37 mouse cellular contexts compared by ENCODE assay signal in the genomic region with DNA sequence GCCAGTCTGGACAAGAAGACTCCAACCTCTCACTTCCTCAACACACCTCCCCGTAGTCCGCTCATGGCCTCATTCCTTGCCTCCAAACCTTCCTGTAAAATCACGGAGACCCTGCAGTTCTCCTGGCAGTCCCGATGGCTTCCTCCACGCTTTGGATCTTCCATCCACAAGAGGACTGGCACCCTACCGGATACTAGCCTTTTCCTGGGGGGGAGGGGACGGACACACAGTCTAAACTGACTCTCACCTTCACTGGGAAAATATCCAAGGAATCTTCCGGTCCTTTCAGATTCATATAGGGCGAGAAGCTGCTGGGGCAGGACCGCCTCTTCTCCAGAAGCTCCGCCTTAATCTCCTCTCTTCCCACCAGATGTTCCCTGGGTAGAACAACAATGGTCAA. TPM values are rescaled to one million over a fixed set of nuclear protein-coding genes. Genes with fewer than 3 reads are reported as not detected.
DNase-seq lines count a peak whose midpoint lies in the region; ATAC-seq and TF ChIP-seq lines count a peak whose summit lies in the region.
"Had no signal": no experiment of that assay in that cellular context is flagged by ENCODE, and none has a peak within 500 bp of the region (broad histone marks: within the 10 kb centered on the region; RNA-seq: fewer than 3 reads in every experiment).

No protein-coding gene starts in this region.

- no peaks in the 10 kb centered on the region for H3K27me3 ChIP-seq in heart, embryonic 11.5 days (ENCODE audit: control insufficient read depth, insufficient read depth, low read length)
- no peaks in the 10 kb centered on the region for H3K27me3 ChIP-seq in heart, postnatal 0 days (ENCODE audit: control insufficient read depth, insufficient read depth, low read length)
- no peaks in the 10 kb centered on the region for H3K27me3 ChIP-seq in E14TG2a.4 (ENCODE audit: insufficient read depth, low read length)
- H3K27me3 ChIP-seq: forebrain, embryonic 13.5 days; liver, embryonic 12.5 days; neural tube, embryonic 12.5 days; Patski had no signal

- in situ Hi-C loops in ES-E14 (cut with MboI; ENCODE audit: low sequenced_read_pairs in 2 of 2, unreplicated experiment in 2 of 2), result no loop called here

- WGBS in heart, embryonic 11.5 days (ENCODE audit: insufficient replicate concordance), result 56% methylated on average over 11 of the region's 11 CpGs
- 60% methylated on average over 11 of the region's 11 CpGs for WGBS in heart, postnatal 0 days

- H3K4me2 ChIP-seq in heart, embryonic 11.5 days, result peak overlapping the region; percentile 24
- 0 out of 2 replicates have a peak overlapping the region, but pooled peaks have one; percentile 5 for H3K4me2 ChIP-seq in heart, postnatal 0 days (ENCODE audit: low read depth, low read length)
- H3K4me2 ChIP-seq: forebrain, embryonic 13.5 days; hindbrain, embryonic 14.5 days; liver, embryonic 12.5 days; midbrain, embryonic 11.5 days; neural tube, embryonic 12.5 days had no signal

- no peak overlapping the region for H3K27ac ChIP-seq in heart, embryonic 11.5 days (ENCODE audit: low read depth, low read length)
- H3K27ac ChIP-seq in heart, postnatal 0 days (ENCODE audit: low read depth), result no peak overlapping the region
- peak overlapping the region; percentile 91 for H3K27ac ChIP-seq in ES-E14 (ENCODE audit: insufficient read depth, low read depth, low read length, poor library complexity, severe bottlenecking)
- H3K27ac ChIP-seq: forebrain, embryonic 13.5 days; hindbrain, embryonic 14.5 days; liver, embryonic 12.5 days; neural tube, embryonic 12.5 days had no signal

- intact Hi-C loops in heart, postnatal 14 days (cut with DNase I), result no loop called here

- peaks cover 18% of the 10 kb centered on the region for H3K4me1 ChIP-seq in heart, embryonic 11.5 days (ENCODE audit: control insufficient read depth, insufficient read depth, low read length)
- H3K4me1 ChIP-seq in heart, postnatal 0 days (ENCODE audit: control insufficient read depth, insufficient read depth), result 0 out of 2 replicates have a peak, but pooled peaks cover 3% of the 10 kb centered on the region
- H3K4me1 ChIP-seq in E14TG2a.4 (replicated peaks; ENCODE audit: low read depth, low read length), result peaks cover 82% of the 10 kb centered on the region
- peaks cover 5 to 11% of the 10 kb centered on the region in 2 experiments for H3K4me1 ChIP-seq in ES-E14 (ENCODE audit: control insufficient read depth in 2 of 2, insufficient read depth in 2 of 2, low read length in 2 of 2, poor library complexity in 1 of 2)
- H3K4me1 ChIP-seq: forebrain, embryonic 13.5 days; liver, embryonic 12.5 days; neural tube, embryonic 12.5 days had no signal

- H3K4me3 ChIP-seq in heart, embryonic 11.5 days (ENCODE audit: low read depth, low read length), result no peak overlapping the region
- H3K4me3 ChIP-seq in heart, postnatal 0 days (ENCODE audit: low read depth, low read length), result no peak overlapping the region
- peak overlapping the region; percentile 86 for H3K4me3 ChIP-seq in E14TG2a.4 (replicated peaks; ENCODE audit: low read length)
- peak overlapping the region; percentile 77 to 82 for H3K4me3 ChIP-seq in ES-E14 (ENCODE audit: insufficient read depth in 1 of 2, low read depth in 1 of 2, low read length in 2 of 2, poor library complexity in 1 of 2, severe bottlenecking in 1 of 2)
- H3K4me3 ChIP-seq: forebrain, embryonic 13.5 days; liver, embryonic 12.5 days; myocyte; neural tube, embryonic 12.5 days had no signal

- no peaks in the 10 kb centered on the region for H3K36me3 ChIP-seq in heart, embryonic 11.5 days (ENCODE audit: control insufficient read depth, insufficient read depth, low read length)
- H3K36me3 ChIP-seq in heart, postnatal 0 days (replicated peaks; ENCODE audit: control insufficient read depth, insufficient read depth, low read length), result no peaks in the 10 kb centered on the region
- no peaks in the 10 kb centered on the region for H3K36me3 ChIP-seq in E14TG2a.4 (ENCODE audit: insufficient read depth, low read length)
- no peaks in the 10 kb centered on the region for H3K36me3 ChIP-seq in ES-E14 (ENCODE audit: control insufficient read depth, insufficient read depth, low read length, poor library complexity, severe bottlenecking)
- H3K36me3 ChIP-seq: liver, embryonic 12.5 days; neural tube, embryonic 12.5 days had no signal

- H3K9me3 ChIP-seq in heart, embryonic 11.5 days (replicated peaks; ENCODE audit: control insufficient read depth, low read length), result no peaks in the 10 kb centered on the region
- no peaks in the 10 kb centered on the region for H3K9me3 ChIP-seq in heart, postnatal 0 days (replicated peaks; ENCODE audit: control insufficient read depth, low read length)
- no peaks in the 10 kb centered on the region for H3K9me3 ChIP-seq in E14TG2a.4 (ENCODE audit: low read length)
- H3K9me3 ChIP-seq in ES-E14 (ENCODE audit: control insufficient read depth, insufficient read depth, low read depth, low read length), result no peaks in the 10 kb centered on the region
- H3K9me3 ChIP-seq: forebrain, embryonic 13.5 days; G1E; liver, embryonic 12.5 days; neural tube, embryonic 12.5 days had no signal

- no peak for TF ChIP-seq EP300 in heart, postnatal 0 days (IDR thresholded peaks at IDR 0.05; ENCODE audit: low read depth)

- no peak for TF ChIP-seq CTCF in heart, postnatal 0 days (IDR thresholded peaks at IDR 0.05; ENCODE audit: low read depth)
- TF ChIP-seq CTCF in E14TG2a.4 (conservative IDR thresholded peaks at IDR 0.05; ENCODE audit: low read length), result no peak

- H3K9ac ChIP-seq in heart, embryonic 11.5 days (ENCODE audit: low read depth, low read length), result no peak overlapping the region
- H3K9ac ChIP-seq in heart, postnatal 0 days (replicated peaks; ENCODE audit: low read depth, low read length), result no peak overlapping the region
- H3K9ac ChIP-seq in ES-E14 (ENCODE audit: insufficient read depth, low read depth, low read length, poor library complexity, severe bottlenecking), result peak overlapping the region; percentile 85
- H3K9ac ChIP-seq: forebrain, embryonic 13.5 days; hindbrain, embryonic 14.5 days; liver, embryonic 12.5 days; liver, postnatal 0 days; neural tube, embryonic 12.5 days had no signal

- DNase-seq in heart, postnatal 14 days, result no peak
- DNase-seq in heart, postnatal 0 days (ENCODE audit: low spot score), result no peak
- no peak for DNase-seq in heart, postnatal 4 days
- peak; percentile 85 for DNase-seq in ES-E14 (ENCODE audit: low read depth, low spot score)
- DNase-seq in ovary, postnatal 14 days (ENCODE audit: low spot score), result no peak
- DNase-seq: adrenal gland, adult 2 months; adrenal gland, postnatal 36 days; cerebellum, adult 18-20 months; cerebellum, postnatal 10 days; gastrocnemius, postnatal 14 days; kidney, adult 9 months; kidney, postnatal 10 days; layer of hippocampus, postnatal 36 days; left cerebral cortex, postnatal 4 days; liver, postnatal 0 days; right cerebral cortex, postnatal 4 days; thymus, adult 2 months; thymus, postnatal 36 days had no signal

- ATAC-seq in heart, embryonic 11.5 days (replicated peaks; ENCODE audit: insufficient number of reproducible peaks, low FRiP score, low TSS enrichment), result no peak
- no peak for ATAC-seq in heart, postnatal 0 days (ENCODE audit: insufficient read depth, low read depth)
- no peak for ATAC-seq in megakaryocyte, adult 5-6 weeks (ENCODE audit: poor library complexity, severe bottlenecking)
- ATAC-seq: activated CD4-positive, CD25-positive, alpha-beta regulatory T cell, adult 4 months; forebrain, embryonic 13.5 days; intestine, postnatal 0 days; liver, embryonic 12.5 days; liver, postnatal 0 days; midbrain, embryonic 16.5 days; Patski had no signal

TF ChIP-seq in ES-E14, 5 proteins besides CTCF, POLR2A, EP300 and RAD21:
- TF ChIP-seq HCFC1 (IDR thresholded peaks at IDR 0.05; ENCODE audit: borderline replicate concordance, insufficient read depth, low read length), result no peak
- TF ChIP-seq MAFK (IDR thresholded peaks at IDR 0.05; ENCODE audit: insufficient read depth, low read depth, low read length), result no peak
- TF ChIP-seq ZNF384 (IDR thresholded peaks at IDR 0.05; ENCODE audit: low read depth, low read length), result no peak

RNA-seq across cellular contexts. Expression of a gene that starts 29.8 kb away (rescaled TPM):
- not detected in 2 replicates for polyA plus RNA-seq in heart, embryonic 11.5 days (2014; fragmentation: Nextera tagmentation; extraction: Ambion mirVana)
- total RNA-seq in heart, postnatal 14 days (2021), result not detected
- not detected in 2 replicates for total RNA-seq in heart, postnatal 0 days (2014; rRNA removed; ENCODE audit: low replicate concordance)
- polyA plus RNA-seq in heart, postnatal 0 days (2015; fragmentation: Nextera tagmentation; extraction: Ambion mirVana), result 0.07 and 0.11 TPM in 2 replicates
- total RNA-seq in heart, postnatal 4 days (2021), result not detected
- 1.8 and 2.0 TPM in 2 replicates for total RNA-seq in ES-E14 (2012; rRNA removed)
- total RNA-seq in megakaryocyte, adult 5-6 weeks (2015), result not detected in 2 replicates
- total RNA-seq in megakaryocyte, adult 5-6 weeks (2017), result not detected in 2 replicates
- total RNA-seq: adrenal gland, adult 2 months; adrenal gland, postnatal 36 days; gastrocnemius, postnatal 14 days; granulocyte monocyte progenitor cell, adult 5-6 weeks; hematopoietic stem cell, adult 5-6 weeks; layer of hippocampus, postnatal 36 days; left cerebral cortex, postnatal 4 days had no signal
- polyA plus RNA-seq: activated CD4-positive, CD25-positive, alpha-beta regulatory T cell, adult 4 months; adrenal gland, adult 2 months; forebrain, embryonic 13.5 days; intestine, postnatal 0 days; large intestine, adult 2 months; liver, embryonic 12.5 days; liver, postnatal 0 days; midbrain, embryonic 11.5 days; midbrain, embryonic 16.5 days; myocyte; neural tube, embryonic 12.5 days; Patski; spleen, adult 2 months; thymus, adult 2 months had no signal

RNA-seq across cellular contexts. Expression of a gene that starts 38.4 kb away (rescaled TPM):
- 44.5 and 48.6 TPM in 2 replicates for polyA plus RNA-seq in heart, embryonic 11.5 days (2014; fragmentation: Nextera tagmentation; extraction: Ambion mirVana)
- 10 to 100 TPM; 29.4 to 29.7 TPM for total RNA-seq in heart, postnatal 14 days (2021)
- 18.3 and 23.8 TPM in 2 replicates for total RNA-seq in heart, postnatal 0 days (2014; rRNA removed; ENCODE audit: low replicate concordance)
- 20.8 and 23.8 TPM in 2 replicates for polyA plus RNA-seq in heart, postnatal 0 days (2015; fragmentation: Nextera tagmentation; extraction: Ambion mirVana)
- total RNA-seq in heart, postnatal 4 days (2021), result 10 to 100 TPM; 35.0 to 37.4 TPM
- total RNA-seq in ES-E14 (2012; rRNA removed), result 182 and 198 TPM in 2 replicates
- 18.4 and 22.9 TPM in 2 replicates for total RNA-seq in megakaryocyte, adult 5-6 weeks (2015)
- 32.6 and 33.4 TPM in 2 replicates for total RNA-seq in megakaryocyte, adult 5-6 weeks (2017)

RNA-seq across cellular contexts. Expression of a gene that starts 39.7 kb away (rescaled TPM):
- 0.23 and 0.45 TPM in 2 replicates for polyA plus RNA-seq in heart, embryonic 11.5 days (2014; fragmentation: Nextera tagmentation; extraction: Ambion mirVana)
- total RNA-seq in heart, postnatal 14 days (2021), result not detected
- 1.2 TPM in 1 of 2 replicates, not detected in the other for total RNA-seq in heart, postnatal 0 days (2014; rRNA removed; ENCODE audit: low replicate concordance)
- polyA plus RNA-seq in heart, postnatal 0 days (2015; fragmentation: Nextera tagmentation; extraction: Ambion mirVana), result 0.14 and 0.19 TPM in 2 replicates
- under 1 TPM; 0.12 to 0.23 TPM for total RNA-seq in heart, postnatal 4 days (2021)
- 0.16 and 0.22 TPM in 2 replicates for total RNA-seq in ES-E14 (2012; rRNA removed)
- not detected in 2 replicates for total RNA-seq in megakaryocyte, adult 5-6 weeks (2015)
- total RNA-seq in megakaryocyte, adult 5-6 weeks (2017), result not detected in 2 replicates
- total RNA-seq: adrenal gland, adult 2 months; adrenal gland, postnatal 36 days; common myeloid progenitor, adult 5-6 weeks; gastrocnemius, postnatal 14 days; granulocyte monocyte progenitor cell, adult 5-6 weeks; hematopoietic stem cell, adult 5-6 weeks had no signal
- polyA plus RNA-seq: activated CD4-positive, CD25-positive, alpha-beta regulatory T cell, adult 4 months; adrenal gland, adult 2 months; G1E; intestine, postnatal 0 days; liver, postnatal 0 days; Patski had no signal

Comparison
In these comparisons a context has a peak if more than half of its experiments do, and no peak if none do; other contexts are left out.
1. H3K4me3 ChIP-seq: peak in E14TG2a.4 (single experiment) and ES-E14 (2 of 2); none in heart, embryonic 11.5 days (single experiment) and heart, postnatal 0 days (single experiment).